Mouse (Mus musculus) myocyte (in vitro differentiated cells): ENCODE measurements around the gene Ndrg2.

ENCODE experiments used
- MAX ChIP-seq: IDR thresholded peaks from one replicate; pipeline ENCODE4 v1.6.1; 2011; ENCODE audit warnings: low read depth, mild to moderate bottlenecking, control low read depth
- MYOG ChIP-seq, 3 experiments: IDR thresholded peaks; one replicate each; pipeline ENCODE4 v1.6.1; 2011; ENCODE audit warnings: control low read depth in 2 of 3, low read depth in 2 of 3, mild to moderate bottlenecking in 2 of 3; ENCODE audit not compliant: insufficient read length in 2 of 3, control insufficient read depth in 1 of 3, insufficient read depth in 1 of 3
- POLR2A ChIP-seq: IDR thresholded peaks from one replicate; pipeline ENCODE4 v1.6.1; 2011; ENCODE audit warnings: low read depth, mild to moderate bottlenecking, control low read depth, moderate library complexity; ENCODE audit not compliant: insufficient read length
- SRF ChIP-seq: IDR thresholded peaks from one replicate; pipeline ENCODE4 v1.6.1; 2011; ENCODE audit warnings: low read depth; ENCODE audit not compliant: control insufficient read depth, insufficient read length
- TCF3 ChIP-seq: IDR thresholded peaks from one replicate; pipeline ENCODE4 v1.6.1; 2011; ENCODE audit warnings: low read depth, control low read depth; ENCODE audit not compliant: insufficient read length
- USF1 ChIP-seq: IDR thresholded peaks from one replicate; pipeline ENCODE4 v1.6.1; 2011; ENCODE audit warnings: low read depth, mild to moderate bottlenecking, control low read depth, moderate library complexity

- no peak for TF ChIP-seq USF1
- no peak for TF ChIP-seq POLR2A
- TF ChIP-seq SRF = no peak
- no peak for TF ChIP-seq MAX
- TF ChIP-seq TCF3 = no peak
- TF ChIP-seq MYOG (IDR thresholded peaks at IDR 0.05; ENCODE audit: control insufficient read depth in 1 of 3, insufficient read depth in 1 of 3, insufficient read length in 2 of 3, low read depth in 2 of 3) = no peak
Measured at GRCm38 (mm10) chr14:51939005-51939404, 25.0 kb upstream of the Ndrg2 start.
